Mouse (Mus musculus) heart, adult 11 months (tissue): Measurements from ENCODE around the gene Pla1a.

Source experiments
- DNase-seq: peaks from one replicate; pipeline ENCODE4 v3.0.0; 2022

Gene Pla1a

DNA sequence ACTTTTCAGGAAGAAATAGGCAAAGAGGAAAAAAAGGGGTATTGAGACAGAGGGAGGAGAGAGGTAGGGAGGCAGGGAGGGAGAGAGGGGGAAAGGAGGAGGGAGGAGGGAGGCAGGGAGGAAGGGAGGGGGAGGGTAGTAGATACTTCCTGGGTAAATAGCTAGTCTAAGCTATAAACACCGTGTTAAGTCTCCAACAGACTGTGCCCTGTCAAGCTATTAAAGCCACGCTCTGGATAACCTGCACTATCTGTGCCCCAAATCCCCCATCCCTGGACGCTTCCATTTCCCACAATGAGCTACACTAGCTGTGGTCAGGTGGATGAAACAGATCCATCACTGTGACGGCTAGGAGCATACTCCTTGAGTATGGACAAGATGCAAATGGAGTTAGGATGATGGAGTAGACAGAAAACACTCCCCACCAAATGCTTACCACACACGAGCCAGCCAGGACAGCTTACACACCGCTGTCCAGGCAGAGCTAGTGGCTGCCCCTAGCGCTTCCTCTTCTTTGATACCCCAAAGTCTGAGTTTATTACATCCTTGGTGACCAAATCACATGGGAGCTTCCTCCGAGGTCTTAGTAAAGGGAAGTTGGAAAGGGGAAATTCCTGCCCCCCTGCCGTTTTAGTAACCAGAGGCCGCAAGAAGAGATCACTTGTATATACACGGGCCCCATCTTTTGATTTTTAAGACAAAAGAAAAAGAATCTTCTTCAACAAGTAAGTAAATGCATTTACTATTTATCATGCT lies 24.0 kb upstream of the Pla1a start:
- peak; percentile 95 for DNase-seq

DNA sequence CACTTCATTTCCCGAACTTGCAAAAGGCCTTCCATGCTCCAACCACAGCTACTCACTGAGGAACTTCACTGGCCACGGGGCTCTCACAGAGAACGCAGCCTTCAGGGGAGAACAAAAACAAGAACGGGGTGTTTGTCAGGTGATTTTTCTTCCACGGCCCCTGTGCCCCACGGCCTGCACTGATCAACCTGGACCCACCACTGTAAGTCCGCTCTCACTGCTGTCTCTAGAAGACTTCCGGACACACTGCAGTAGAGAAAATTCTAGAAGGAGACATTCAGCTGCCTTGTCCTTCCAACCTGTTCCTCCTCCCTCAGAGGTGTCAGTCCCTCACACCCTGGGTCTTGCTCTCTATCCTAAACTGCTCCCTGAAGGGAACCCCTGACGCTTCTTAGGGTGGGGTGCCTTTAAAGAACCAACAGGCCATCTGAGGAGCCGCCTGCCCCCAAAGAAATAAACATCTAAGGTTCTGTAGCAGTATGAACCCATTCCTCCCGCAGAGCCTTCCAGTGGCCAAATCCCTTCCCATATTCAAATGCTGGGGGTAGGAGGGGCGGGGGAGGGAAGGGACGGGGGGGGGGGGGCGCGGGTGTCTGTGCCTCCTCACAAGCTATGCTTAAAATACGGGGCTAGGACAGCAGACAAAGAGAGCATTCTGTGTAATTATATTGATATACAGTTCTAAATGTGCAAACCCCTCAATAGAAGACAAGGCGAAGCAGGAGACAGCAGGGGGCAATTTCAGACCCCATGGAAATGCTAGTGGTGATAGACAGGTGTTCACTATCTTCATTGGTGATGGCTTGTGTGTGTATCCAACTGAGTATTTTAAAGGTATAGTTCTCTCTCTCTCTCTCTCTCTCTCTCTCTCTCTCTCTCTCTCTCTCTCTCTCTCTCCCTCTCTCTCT lies 22.8 kb upstream of the Pla1a start, which contains the start of gene Cd80:
Gene Cd80, plus strand, starts transcription at position 51 of the 908 bp plus-strand sequence.
- peak; percentile 85 for DNase-seq

DNA sequence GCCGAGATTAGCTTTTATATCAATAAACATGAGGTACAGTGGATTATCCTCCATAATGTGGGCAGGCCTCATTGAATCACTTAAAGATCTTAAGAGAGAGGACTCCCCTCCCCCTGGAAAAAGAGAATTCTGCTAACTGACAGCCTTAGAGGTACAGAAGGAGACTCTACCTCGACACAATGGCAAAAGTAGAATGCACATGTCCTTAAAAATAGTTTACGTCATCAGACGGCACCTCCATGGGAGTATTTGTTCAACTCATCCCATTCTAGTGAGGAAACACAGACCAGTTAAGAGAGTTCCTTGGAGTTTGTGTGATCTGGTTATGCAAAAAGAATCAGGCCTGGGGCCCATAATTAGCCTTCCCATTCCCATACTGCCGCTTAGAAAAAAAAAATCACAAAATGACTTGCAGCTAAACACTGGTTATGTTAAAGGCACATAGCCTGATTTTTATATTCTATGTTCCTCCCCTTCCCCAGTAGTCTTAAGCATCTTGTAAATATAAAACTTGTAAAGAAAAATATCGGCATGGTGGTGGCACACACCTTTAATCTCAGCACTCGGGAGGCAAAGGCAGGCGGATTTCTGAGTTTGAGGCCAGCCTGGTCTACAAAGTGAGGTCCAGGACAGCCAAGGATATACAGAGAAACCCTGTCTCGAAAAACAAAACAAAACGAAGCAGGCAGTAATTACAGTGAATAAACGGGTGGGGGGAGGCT lies 21.7 kb upstream of the Pla1a start:
- no peak for DNase-seq

DNA sequence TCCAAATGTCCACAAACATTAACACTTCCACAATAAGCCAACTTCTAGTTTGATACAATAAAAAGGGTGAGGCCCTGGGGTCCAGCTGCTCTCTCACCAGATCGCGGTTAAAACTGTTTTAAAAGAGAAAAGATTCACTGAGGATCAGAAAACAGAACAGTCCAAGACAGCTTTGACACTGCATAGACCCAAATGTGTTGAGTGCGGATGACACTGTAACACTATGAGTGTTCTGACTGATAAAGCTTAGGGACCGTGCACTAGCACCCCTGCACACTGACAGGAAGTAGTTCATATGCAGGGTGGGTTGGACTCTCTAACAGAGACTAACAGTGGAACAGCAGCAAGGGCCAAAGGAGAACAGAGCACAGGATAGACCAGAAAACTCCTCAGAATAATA lies 21.0 kb upstream of the Pla1a start:
- no peak for DNase-seq

- no peak for DNase-seq
Observed at GRCm38 (mm10) chr16:38453203-38453553, 20.2 kb upstream of the Pla1a start.

DNA sequence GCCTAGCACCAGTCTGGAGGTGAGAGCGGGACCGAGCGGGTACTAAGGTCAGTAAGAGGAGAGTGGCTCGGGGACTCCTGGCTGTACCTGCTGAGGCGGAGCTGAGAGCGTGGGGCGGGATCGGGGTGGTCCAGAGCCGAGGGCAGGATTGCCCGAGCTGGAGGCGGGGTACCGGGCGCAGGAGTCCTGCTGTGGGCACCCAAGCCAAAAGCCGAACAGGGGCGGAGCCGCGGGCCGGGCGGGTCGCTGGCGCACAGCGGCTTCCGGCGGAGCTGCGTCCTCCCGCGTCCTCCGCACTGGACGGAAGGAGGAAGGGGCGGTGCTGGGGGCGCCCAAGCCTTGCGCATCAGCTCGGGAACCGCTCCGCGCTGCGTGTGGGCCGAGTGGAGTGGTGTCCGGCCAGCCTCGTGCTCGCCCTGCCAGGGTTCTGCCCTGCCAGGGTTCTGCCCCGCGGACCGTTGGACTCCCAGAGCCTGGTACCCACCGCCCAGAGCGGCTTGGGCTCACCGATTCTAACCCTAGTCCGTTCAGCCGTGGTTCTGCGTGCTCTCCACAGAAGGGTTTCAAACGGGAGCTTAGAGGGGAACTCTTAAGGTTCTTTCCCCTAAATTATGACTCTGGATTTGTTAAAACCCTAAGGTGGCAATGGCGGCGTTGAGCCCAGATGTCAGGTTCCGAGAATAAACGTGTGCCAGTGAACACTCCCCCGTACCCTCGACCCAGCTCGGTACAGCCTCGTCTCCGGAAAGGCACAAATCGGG lies 19.7 kb upstream of the Pla1a start, which contains the start of gene Adprh:
Gene Adprh, minus strand, starts transcription at position 262 of the 761 bp plus-strand sequence.
- DNase-seq, result peak; percentile 99

DNA sequence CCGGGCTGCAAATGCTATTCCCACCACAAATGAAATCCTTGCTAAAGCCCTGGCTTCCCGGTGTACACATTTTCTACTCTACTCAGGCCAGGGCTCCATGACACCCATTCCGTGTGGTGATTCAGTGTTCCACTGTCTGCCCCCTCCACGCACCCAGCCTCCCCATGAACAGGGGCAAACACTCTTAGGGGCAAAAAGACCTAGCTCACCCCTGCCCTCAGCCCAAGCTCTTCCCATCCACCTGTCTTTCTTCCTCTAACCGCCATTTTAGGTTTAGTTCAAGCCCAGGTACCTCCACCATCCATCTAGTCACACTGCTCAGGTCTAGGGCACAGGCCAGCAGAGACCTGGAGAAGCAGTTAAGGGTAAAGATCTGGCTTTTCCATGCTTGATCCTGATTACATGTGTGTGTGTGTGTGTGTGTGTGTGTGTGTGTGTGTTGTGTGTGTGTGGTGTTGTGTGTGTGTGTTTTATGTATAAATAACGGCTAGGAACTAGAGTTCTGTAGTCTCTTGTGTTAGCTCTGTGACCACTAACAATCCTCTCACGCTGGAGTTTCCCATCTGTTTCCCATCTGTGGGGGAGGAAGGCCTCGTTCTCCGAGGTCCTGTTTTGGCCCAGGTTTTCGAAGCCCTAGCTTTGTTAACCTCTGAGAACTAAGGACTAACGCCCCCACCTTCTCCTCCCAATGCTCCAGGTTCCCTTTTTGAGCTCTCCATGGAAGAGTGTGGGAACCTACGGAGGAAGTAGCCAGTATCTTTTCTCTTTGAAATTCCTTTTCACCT lies 18.7 kb upstream of the Pla1a start:
- peak; percentile 86 for DNase-seq

GRCm38 (mm10) chr16:38450707-38451106 lies 17.8 kb upstream of the Pla1a start:
- DNase-seq, result peak; percentile 88

DNA sequence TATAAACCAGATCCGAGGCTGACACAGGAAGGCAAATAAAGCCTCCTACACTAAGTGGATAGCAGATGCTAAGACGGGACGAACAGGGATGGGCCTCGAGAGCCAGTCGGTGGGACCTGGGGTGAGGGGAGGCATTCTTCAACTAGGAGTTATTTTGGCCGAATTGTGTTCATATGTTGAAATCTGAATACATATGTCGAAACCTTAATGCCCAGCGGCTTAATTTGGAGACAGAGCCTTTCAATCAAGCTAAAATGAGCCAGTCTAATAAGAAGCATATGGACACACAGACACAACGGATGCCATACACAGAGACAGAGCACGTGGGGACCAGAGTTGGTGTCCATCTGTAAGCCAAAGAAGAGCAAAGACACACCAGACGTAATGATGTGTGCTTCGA lies 15.5 kb upstream of the Pla1a start:
- no peak for DNase-seq

DNA sequence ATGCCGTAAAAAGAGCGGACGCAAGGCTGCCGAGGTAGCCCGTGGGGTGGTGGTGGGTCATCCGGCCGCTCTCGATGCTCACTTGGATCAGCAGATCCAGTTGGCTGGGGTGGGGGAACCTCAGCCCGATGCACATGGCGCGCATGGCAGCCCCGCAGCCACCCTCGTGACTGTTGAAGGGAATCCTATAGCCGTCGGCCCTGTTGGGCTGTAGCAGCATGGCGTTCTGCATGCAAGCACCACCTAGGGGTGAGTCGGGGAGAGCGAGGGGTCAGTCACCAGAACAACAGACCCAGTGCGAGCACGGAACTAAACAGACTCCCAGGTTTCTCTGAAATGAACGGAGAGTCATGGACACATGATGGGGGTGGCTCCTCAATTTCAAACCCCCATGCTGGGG lies 14.4 kb upstream of the Pla1a start:
- DNase-seq, result peak; percentile 84

GRCm38 (mm10) chr16:38446141-38446540 lies 13.2 kb upstream of the Pla1a start:
- DNase-seq, result peak; percentile 83

- DNase-seq, result no peak
Observed at GRCm38 (mm10) chr16:38445576-38445975, 12.6 kb upstream of the Pla1a start.

- no peak for DNase-seq
Observed at GRCm38 (mm10) chr16:38445046-38445445, 12.1 kb upstream of the Pla1a start.

GRCm38 (mm10) chr16:38443721-38444464 lies 10.9 kb upstream of the Pla1a start:
- no peak for DNase-seq

DNA sequence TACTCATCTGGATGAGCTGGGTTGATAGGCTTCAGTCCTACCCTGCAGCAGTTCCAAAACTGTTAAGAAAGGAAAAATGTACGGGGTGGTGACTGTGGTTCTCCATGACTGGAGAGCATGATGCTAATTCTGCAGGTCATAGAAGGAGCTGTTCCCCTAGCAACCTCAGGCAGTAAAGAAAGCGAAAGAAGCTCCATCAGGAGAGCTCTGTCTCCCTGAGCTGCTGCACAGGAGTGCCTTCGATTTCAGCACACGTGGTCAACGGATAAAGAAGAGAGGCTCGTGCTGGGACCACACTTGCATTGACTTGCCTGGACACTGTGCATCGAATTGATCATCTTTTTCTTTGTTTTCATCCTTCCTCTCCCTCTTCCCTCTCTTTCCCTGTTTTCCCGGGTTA lies 9.3 kb upstream of the Pla1a start:
- no peak for DNase-seq

DNA sequence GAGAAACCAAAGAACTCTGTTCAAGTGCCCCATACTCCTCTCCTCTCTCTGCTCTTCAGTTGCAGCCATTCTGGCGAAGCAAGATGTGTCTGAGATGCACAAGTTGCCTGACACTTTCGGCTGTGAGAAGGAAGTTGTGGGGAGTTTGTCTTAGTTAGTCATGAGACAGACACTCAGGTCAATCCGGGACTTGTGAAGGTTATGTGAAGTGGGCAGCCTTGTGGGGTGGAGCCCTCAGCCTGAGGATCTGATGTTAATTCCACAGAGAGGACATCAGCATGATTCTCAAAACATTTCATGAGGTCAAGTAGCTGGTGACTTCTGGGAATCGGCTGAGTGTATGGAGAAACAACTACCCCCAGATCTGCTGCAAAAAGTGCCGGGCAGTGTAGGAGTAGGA lies 8.7 kb upstream of the Pla1a start:
- DNase-seq, result no peak

GRCm38 (mm10) chr16:38440403-38440802 lies 7.5 kb upstream of the Pla1a start:
- no peak for DNase-seq

GRCm38 (mm10) chr16:38439190-38439589 lies 6.2 kb upstream of the Pla1a start:
- DNase-seq, result no peak

DNA sequence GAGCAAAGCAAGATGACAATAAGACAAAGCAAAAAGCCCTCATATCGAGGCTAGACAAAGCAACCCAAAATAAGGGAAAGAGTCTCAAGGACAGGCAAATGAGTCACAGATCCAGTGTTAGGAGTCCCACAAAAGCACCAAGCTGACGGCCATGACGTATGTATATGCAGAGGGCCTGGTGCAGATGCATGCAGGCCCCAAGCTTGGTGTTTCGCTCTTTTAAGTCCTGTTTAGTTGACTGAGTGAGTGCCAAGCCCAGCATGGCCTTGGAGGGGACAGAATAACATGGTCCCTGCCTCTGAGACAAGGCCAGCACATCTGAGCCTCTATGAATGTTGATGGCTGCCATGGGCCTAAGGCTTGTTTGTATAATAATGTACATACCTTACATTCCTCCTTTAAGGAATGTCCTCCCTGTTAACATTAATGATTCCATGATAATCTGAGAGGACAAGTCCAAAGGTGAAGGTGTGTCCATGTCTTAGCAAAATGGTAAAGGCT lies 1.4 kb upstream of the Pla1a start:
- peak; percentile 88 for DNase-seq

DNA sequence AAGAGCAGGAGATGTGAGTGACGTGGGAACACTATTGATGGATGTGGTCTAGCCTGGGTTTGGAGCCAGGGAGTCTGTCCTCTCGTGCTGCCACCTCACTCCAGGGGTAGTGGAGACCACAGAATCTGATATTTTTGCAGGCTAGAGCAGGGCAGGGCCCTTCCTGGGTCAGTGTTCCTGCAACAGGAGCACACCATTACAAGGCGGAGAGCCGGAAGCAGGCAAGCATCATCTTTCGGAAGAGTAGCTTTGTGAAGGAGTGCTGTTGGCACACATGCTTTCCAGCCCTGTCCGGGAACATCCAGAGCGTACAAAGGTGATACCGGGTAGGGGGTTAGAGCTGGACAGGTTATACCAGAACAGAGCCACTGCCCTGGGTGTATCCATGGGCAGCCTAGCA lies 569 bp upstream of the Pla1a start:
- DNase-seq, result peak; percentile 92
